Mouse (Mus musculus) brain, embryonic 14.5 days (tissue): Measurements from ENCODE around the gene Six5.

Experiments
- CTCF ChIP-seq: fragments of 200-500 bp; IDR thresholded peaks from 2 replicates; pipeline ENCODE4 v1.5.1; 2012; ENCODE audit warnings: inconsistent platforms, mild to moderate bottlenecking, moderate library complexity, borderline replicate concordance; ENCODE audit not compliant: insufficient read depth, insufficient read length; ENCODE audit errors: extremely low read depth
- POLR2A ChIP-seq: fragments of 200-500 bp; IDR thresholded peaks from 2 replicates; pipeline ENCODE4 v1.6.1; 2012; ENCODE audit warnings: mild to moderate bottlenecking, inconsistent platforms, borderline replicate concordance; ENCODE audit not compliant: poor library complexity, insufficient read depth, insufficient read length, severe bottlenecking; ENCODE audit errors: extremely low read depth

GRCm38 (mm10) chr7:19129396-19129795 lies 35.0 kb downstream of the Six5 start:
- no peak for TF ChIP-seq CTCF
- no peak for TF ChIP-seq POLR2A
